Mouse (Mus musculus) liver, adult (tissue): ENCODE measurements at regions not wholly inside any gene's neighbourhood (a gene's known extent, or its start where the extent isn't known, plus 50 kb on each side); places are given as distances from the start of the nearest gene placed in this dataset.

ENCODE experiments used
- GATA4 ChIP-seq: IDR thresholded peaks from 2 replicates; pipeline ENCODE4 v1.6.1; 2014; ENCODE audit warnings: mild to moderate bottlenecking, low read length; ENCODE audit not compliant: insufficient replicate concordance

DNA sequence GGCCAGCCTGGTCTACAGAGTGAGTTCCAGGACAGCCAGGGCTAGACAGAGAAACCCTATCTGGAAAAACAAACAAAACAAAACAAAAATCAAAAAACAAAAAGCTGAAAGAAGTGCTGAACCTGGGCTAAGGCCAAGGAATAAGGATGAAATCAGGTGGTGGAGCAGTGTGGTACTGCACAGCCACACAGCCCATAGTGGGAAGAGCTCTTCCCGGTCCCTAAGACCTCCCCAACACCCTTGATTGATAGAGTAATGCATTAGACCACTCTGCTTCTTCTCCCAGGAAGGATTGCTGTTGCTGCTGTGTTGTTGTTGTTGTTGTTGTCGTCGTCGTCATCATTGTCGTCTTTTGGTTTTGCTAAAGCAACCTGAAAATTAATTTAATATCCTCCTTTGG lies 118.2 kb upstream of the Mafb start:
- no peak for TF ChIP-seq GATA4

DNA sequence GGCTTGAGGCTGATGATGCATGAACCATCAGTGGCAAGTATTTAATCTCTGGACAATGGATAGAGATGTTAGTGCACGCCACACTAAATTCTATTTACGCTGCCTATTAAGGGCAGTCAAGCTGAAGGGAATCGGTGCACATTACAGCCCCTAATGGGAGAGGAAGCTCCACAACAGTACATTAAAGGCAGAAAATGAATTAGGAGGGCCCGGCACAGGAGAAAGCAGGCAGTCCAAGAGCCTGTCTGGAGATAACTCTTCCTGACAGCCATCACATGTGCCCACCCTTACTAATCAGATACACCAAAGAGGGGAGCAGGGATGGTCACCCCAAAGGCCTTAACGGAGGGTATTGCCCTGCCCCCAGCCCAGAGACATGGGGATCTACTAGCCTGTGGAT lies 118.7 kb upstream of the Mafb start:
- TF ChIP-seq GATA4 = no peak

GRCm38 (mm10) chr2:160499726-160500125 lies 132.9 kb upstream of the Mafb start:
- TF ChIP-seq GATA4 = no peak

GRCm38 (mm10) chr2:160502901-160503300 lies 136.0 kb upstream of the Mafb start:
- no peak for TF ChIP-seq GATA4

GRCm38 (mm10) chr2:160503597-160504393 lies 136.9 kb upstream of the Mafb start:
- TF ChIP-seq GATA4 = no peak

- no peak for TF ChIP-seq GATA4
Observed at GRCm38 (mm10) chr2:160504394-160504657, 137.5 kb upstream of the Mafb start.

DNA sequence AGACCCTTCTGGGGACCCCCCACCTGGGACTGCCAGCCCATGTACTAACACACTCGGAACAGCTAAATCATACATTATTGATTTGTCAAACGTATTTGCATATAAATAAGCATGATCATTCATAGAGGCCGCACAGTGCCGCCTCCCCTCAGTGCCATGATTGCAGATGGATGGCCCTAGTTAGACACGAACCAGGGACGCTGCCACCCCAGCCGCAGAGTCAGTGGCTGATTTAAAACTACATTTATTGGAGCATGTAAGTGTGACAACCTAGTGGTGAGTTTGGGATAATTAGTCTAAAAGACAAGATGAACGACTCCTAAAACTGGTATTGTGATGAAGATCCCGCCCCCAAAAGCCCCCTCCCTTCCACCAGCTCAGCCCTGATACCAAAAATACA lies 138.3 kb upstream of the Top1 start:
- no peak for TF ChIP-seq GATA4

DNA sequence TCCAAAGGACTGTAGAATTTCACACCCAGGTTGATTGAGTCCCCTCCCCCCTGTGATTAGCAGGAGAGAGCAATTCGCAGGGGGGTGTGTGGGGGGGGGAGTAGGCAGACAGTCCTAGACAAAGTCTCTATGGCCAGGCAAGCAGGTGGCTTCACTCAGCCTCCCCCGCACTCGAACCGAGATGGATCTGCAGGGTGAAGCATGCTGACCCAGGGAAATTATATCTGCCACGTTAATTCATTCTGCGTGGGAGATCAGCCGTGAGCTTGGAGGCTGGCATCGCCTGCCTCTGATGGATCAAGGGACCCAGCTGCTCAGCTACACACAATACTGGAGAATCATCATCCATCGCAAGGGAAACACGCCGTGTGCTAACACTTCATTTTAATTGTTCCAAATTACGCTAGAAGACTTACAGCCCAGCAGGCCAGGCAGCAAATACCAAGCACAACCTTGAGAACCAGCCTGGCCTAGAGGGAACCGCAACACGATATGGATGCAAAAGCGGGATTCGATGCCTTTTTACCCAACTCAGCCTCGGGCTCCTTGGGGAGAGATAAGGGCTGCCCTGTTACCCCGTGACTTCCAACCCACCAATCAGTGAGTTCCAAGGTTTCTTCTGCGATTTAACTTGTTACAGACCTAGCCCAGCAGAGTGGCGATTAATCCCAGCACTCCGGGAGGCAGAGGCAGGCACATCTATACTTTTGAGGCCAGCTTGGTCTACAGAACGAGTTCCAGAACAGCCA lies 137.7 kb upstream of the Top1 start:
- no peak for TF ChIP-seq GATA4

- TF ChIP-seq GATA4 = no peak
Observed at GRCm38 (mm10) chr2:160510159-160510558, 135.5 kb upstream of the Top1 start.

DNA sequence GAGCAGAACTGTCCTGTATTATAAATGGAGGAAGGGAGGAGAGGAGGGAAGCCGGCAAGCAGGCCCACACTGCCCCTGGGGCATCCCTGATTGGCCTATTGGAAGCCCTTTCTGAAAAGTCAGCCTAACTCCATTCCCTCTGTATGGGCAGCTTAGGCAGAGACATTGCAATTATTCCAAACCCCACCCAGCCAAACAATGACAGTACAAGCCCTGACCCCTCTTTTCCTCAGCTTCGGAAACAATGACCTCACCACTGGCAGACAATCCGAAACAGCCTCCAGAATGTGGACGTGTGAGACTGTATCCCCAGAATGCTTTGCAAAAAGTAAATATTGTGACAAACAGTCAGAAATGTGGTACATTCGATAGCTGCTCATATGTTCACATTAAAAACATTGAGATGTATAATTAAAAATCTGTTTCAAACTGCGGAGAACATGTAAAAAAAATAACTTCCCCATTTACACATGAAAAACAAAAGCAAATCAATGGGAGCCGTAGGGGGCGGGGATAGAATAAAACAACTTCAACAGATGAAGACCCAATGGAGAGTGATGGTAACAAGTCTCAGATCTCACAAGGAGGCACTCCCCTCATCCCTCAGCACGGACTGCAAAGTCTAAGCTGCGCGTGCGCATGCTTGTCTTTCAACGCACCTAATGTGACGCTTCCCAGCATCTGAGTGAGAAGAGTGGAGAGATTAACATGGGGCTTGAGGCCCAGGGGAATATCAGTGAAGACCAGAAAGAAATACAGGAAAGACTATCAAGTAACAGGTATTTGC lies 134.9 kb upstream of the Top1 start:
- TF ChIP-seq GATA4 = no peak

- no peak for TF ChIP-seq GATA4
Observed at GRCm38 (mm10) chr2:160515621-160516020, 130.1 kb upstream of the Top1 start.

GRCm38 (mm10) chr2:160516526-160516925 lies 129.2 kb upstream of the Top1 start:
- no peak for TF ChIP-seq GATA4

DNA sequence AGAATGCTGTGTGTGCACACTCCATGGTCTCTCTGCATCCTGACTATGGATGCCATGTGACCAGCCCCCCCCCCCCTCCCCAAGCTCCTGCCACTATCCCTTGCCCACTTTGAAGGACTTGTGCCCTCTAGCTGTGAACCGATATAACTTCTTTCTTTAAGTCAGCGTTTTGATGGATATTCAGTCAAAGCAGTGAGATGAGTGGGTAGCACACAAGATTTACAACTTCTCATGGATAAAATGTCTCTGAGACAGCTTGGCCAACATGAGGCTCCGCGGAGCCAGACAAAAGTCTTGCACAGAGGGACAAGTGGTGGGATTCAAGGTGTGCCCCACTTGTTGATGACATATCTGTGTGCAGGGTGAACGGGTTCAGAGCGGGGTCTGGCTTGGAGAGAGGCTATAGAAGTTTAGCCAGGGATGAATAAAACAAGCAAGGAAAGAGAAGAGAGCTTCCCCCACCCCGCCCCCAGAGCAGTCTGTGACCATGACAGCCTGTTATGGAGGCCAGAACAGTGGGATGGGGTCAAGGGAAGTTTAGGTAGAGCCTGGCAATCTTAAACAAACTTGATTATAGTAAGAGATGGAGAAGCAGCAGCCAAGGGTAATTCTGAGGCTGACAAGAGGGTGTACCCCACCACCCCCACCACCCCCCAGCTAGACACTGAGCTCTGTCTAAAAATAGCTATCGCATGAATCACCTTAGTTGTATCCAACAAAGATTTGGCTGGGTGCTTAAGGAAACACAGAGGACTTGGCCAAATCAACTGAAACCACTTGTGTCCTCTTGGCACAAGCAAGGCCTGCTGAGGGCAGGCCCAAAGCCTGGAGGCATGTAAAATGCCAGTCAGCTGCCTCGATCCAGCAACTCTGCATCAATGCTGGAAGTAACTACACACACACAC lies 120.1 kb upstream of the Top1 start:
- no peak for TF ChIP-seq GATA4

DNA sequence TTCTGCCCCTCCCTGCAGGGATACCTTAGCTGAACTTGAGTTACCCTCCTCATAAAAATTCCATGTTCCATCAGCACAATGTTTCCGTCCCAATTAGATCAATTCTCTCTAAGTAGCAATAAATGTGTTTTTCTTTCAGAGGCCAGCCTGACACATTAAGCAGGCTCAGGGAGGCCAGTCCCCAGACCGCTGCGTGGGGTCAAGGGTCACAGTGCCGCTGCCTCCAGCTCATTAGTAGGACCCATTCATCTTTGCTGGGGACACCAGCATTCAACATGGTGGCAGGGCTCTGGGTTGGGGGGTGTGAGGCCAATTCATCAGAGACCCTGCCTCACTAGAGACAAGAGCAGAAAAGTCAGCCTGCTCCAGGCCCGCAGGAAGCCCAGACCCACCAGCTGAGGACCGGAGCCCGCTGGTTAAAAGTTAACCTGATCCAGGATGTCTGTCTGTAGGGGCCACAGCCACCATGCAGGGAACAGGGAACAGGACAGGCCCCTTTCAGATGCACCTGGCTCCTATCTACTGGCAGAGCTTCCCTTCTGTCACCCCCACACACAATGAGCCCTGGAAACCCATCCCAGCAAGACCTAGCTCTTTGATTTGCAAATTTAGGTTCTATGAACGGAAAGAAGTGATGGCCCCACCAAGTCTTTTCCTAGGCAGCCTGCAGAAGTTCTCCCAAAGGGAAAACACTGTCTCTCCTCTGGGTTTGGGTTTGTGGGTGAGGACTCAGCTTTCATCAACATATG lies 119.1 kb upstream of the Top1 start:
- TF ChIP-seq GATA4 = no peak
